Mouse (Mus musculus): ENCODE data around the gene Ctnna2.

The Ctnna2 gene

GRCm38 (mm10) chr6:77425746-77426145 lies 553.8 kb downstream of the Ctnna2 start:
- DNase-seq (ENCODE audit: low read depth, low spot score), result no peak

GRCm38 (mm10) chr6:77424826-77425225 lies 554.7 kb downstream of the Ctnna2 start:
- no peak for DNase-seq (ENCODE audit: low read depth, low spot score)

GRCm38 (mm10) chr6:77421564-77422139 lies 557.8 kb downstream of the Ctnna2 start:
- DNase-seq (ENCODE audit: low read depth, low spot score), result no peak

GRCm38 (mm10) chr6:77416999-77417398 lies 562.5 kb downstream of the Ctnna2 start:
- no peak for DNase-seq (ENCODE audit: low read depth, low spot score)

- DNase-seq (ENCODE audit: low read depth, low spot score), result no peak
Measured at GRCm38 (mm10) chr6:77413530-77413929, 566.0 kb downstream of the Ctnna2 start.

- DNase-seq (ENCODE audit: low read depth, low spot score), result no peak
Measured at GRCm38 (mm10) chr6:77408481-77408880, 571.0 kb downstream of the Ctnna2 start.

- DNase-seq (ENCODE audit: low read depth, low spot score), result no peak
Measured at GRCm38 (mm10) chr6:77400751-77401150, 578.7 kb downstream of the Ctnna2 start.

GRCm38 (mm10) chr6:77391663-77392062 lies 587.8 kb downstream of the Ctnna2 start:
- DNase-seq (ENCODE audit: low read depth, low spot score), result no peak

- DNase-seq (ENCODE audit: low read depth, low spot score), result no peak
Measured at GRCm38 (mm10) chr6:77381309-77381708, 598.2 kb downstream of the Ctnna2 start.

GRCm38 (mm10) chr6:77373132-77373531 lies 606.4 kb downstream of the Ctnna2 start:
- no peak for DNase-seq (ENCODE audit: low read depth, low spot score)

- no peak for DNase-seq (ENCODE audit: low read depth, low spot score)
Measured at GRCm38 (mm10) chr6:77371147-77371546, 608.4 kb downstream of the Ctnna2 start.

GRCm38 (mm10) chr6:77358471-77358837 lies 621.0 kb downstream of the Ctnna2 start:
- no peak for DNase-seq (ENCODE audit: low read depth, low spot score)

GRCm38 (mm10) chr6:77357748-77358470 lies 621.6 kb downstream of the Ctnna2 start:
- DNase-seq (ENCODE audit: low read depth, low spot score), result no peak

GRCm38 (mm10) chr6:77354826-77355225 lies 624.7 kb downstream of the Ctnna2 start:
- DNase-seq (ENCODE audit: low read depth, low spot score), result no peak

GRCm38 (mm10) chr6:77343781-77344180 lies 635.7 kb downstream of the Ctnna2 start:
- no peak for DNase-seq (ENCODE audit: low read depth, low spot score)

GRCm38 (mm10) chr6:77335537-77335936 lies 644.0 kb downstream of the Ctnna2 start:
- DNase-seq (ENCODE audit: low read depth, low spot score), result no peak

- no peak for DNase-seq (ENCODE audit: low read depth, low spot score)
Measured at GRCm38 (mm10) chr6:77324748-77325147, 654.8 kb downstream of the Ctnna2 start.

GRCm38 (mm10) chr6:77324327-77324726 lies 655.2 kb downstream of the Ctnna2 start:
- no peak for DNase-seq (ENCODE audit: low read depth, low spot score)

GRCm38 (mm10) chr6:77306796-77307195 lies 672.7 kb downstream of the Ctnna2 start:
- DNase-seq (ENCODE audit: low read depth, low spot score), result no peak

GRCm38 (mm10) chr6:77301305-77301704 lies 678.2 kb downstream of the Ctnna2 start:
- DNase-seq (ENCODE audit: low read depth, low spot score), result no peak

- no peak for DNase-seq (ENCODE audit: low read depth, low spot score)
Measured at GRCm38 (mm10) chr6:77291415-77291814, 688.1 kb downstream of the Ctnna2 start.

GRCm38 (mm10) chr6:77288402-77288801 lies 691.1 kb downstream of the Ctnna2 start:
- no peak for DNase-seq (ENCODE audit: low read depth, low spot score)

- no peak for DNase-seq (ENCODE audit: low read depth, low spot score)
Measured at GRCm38 (mm10) chr6:77286317-77286716, 693.2 kb downstream of the Ctnna2 start.
